Mouse (Mus musculus): Measurements from ENCODE around the gene Pqbp1.

- TF ChIP-seq CTCF (IDR thresholded peaks at IDR 0.05; ENCODE audit: low read depth, low read length) = peak; percentile 57
- no peak for TF ChIP-seq POLR2A (IDR thresholded peaks at IDR 0.05; ENCODE audit: extremely low read depth, insufficient read depth, low read length)
Measured at GRCm38 (mm10) chrX:7879819-7880218, 19.2 kb downstream of the Pqbp1 start.

Data from liver, adult 2 months (tissue).